Mouse (Mus musculus) CH12.LX (cell line): Measurements from ENCODE around the gene Shtn1.

Experiments
- BHLHE40 ChIP-seq: IDR thresholded peaks from 2 replicates; pipeline ENCODE4 v1.6.1; 2011; ENCODE audit warnings: mild to moderate bottlenecking, low read depth, low read length, improper control_type of control experiment
- CHD2 ChIP-seq: IDR thresholded peaks from 2 replicates; pipeline ENCODE4 v1.6.1; 2011; ENCODE audit warnings: low read length, improper control_type of control experiment
- CTCF ChIP-seq, 2 experiments: IDR thresholded peaks in 1 of 2; conservative IDR thresholded peaks in 1 of 2; 2 replicates each; pipeline ENCODE4 v1.5.1; 2011 to 2012; ENCODE audit warnings: low read depth in 2 of 2, low read length in 2 of 2, improper control_type of control experiment in 1 of 2, inconsistent platforms in 1 of 2, mild to moderate bottlenecking in 1 of 2, moderate library complexity in 1 of 2
- EP300 ChIP-seq: IDR thresholded peaks from 2 replicates; pipeline ENCODE4 v1.6.1; 2011; ENCODE audit warnings: low read length, improper control_type of control experiment
- MAFK ChIP-seq: IDR thresholded peaks from 2 replicates; pipeline ENCODE4 v1.6.1; 2011; ENCODE audit warnings: low read length, improper control_type of control experiment; ENCODE audit not compliant: insufficient replicate concordance
- MEF2A ChIP-seq: IDR thresholded peaks from 2 replicates; pipeline ENCODE4 v1.6.1; 2014; ENCODE audit warnings: low read depth, mild to moderate bottlenecking, inconsistent platforms, low read length, improper control_type of control experiment, borderline replicate concordance
- POLR2A ChIP-seq: IDR thresholded peaks from 2 replicates; pipeline ENCODE4 v1.6.1; 2011; ENCODE audit warnings: low read depth, mild to moderate bottlenecking, improper control_type of control experiment, low read length
- RAD21 ChIP-seq: IDR thresholded peaks from 2 replicates; pipeline ENCODE4 v1.6.1; 2011; ENCODE audit warnings: low read depth, mild to moderate bottlenecking, low read length, improper control_type of control experiment, moderate library complexity
- SMC3 ChIP-seq: IDR thresholded peaks from 2 replicates; pipeline ENCODE4 v1.6.1; 2011; ENCODE audit warnings: low read depth, low read length, improper control_type of control experiment
- TCF12 ChIP-seq: IDR thresholded peaks from 2 replicates; pipeline ENCODE4 v1.6.1; 2014; ENCODE audit warnings: low read depth, mild to moderate bottlenecking, inconsistent platforms, low read length, improper control_type of control experiment
- USF2 ChIP-seq: conservative IDR thresholded peaks from 2 replicates; pipeline ENCODE4 v1.6.1; 2011; ENCODE audit warnings: low read depth, low read length, improper control_type of control experiment
- ZC3H11A ChIP-seq: IDR thresholded peaks from 2 replicates; pipeline ENCODE4 v1.6.1; 2012; ENCODE audit warnings: low read depth, mild to moderate bottlenecking, inconsistent platforms, low read length, improper control_type of control experiment
- ZNF384 ChIP-seq: IDR thresholded peaks from 2 replicates; pipeline ENCODE4 v1.6.1; 2012; ENCODE audit warnings: low read depth, low read length, improper control_type of control experiment, inconsistent platforms

- TF ChIP-seq ZNF384 = no peak
- no peak for TF ChIP-seq POLR2A
- no peak for TF ChIP-seq USF2
- no peak for TF ChIP-seq EP300
- TF ChIP-seq CTCF (conservative IDR thresholded peaks at IDR 0.05 in 1 of 2, IDR thresholded peaks at IDR 0.05 in 1 of 2; ENCODE audit: low read depth in 2 of 2, low read length in 2 of 2) = no peak
- TF ChIP-seq MEF2A = no peak
- no peak for TF ChIP-seq MAFK
- no peak for TF ChIP-seq SMC3
- TF ChIP-seq TCF12 = no peak
- no peak for TF ChIP-seq CHD2
- TF ChIP-seq ZC3H11A = no peak
- TF ChIP-seq RAD21 = no peak
- no peak for TF ChIP-seq BHLHE40
These were observed 9.8 kb downstream of the Shtn1 start for GRCm38 (mm10) chr19:59066115-59066514.
